Mouse (Mus musculus): ENCODE measurements around the gene Eps8. TPM values are rescaled to one million over a fixed set of nuclear protein-coding genes. Genes with fewer than 3 reads are reported as not detected.

Gene Eps8
- polyA plus RNA-seq, 1 experiment from 2014 or later: 6.8 TPM

DNA sequence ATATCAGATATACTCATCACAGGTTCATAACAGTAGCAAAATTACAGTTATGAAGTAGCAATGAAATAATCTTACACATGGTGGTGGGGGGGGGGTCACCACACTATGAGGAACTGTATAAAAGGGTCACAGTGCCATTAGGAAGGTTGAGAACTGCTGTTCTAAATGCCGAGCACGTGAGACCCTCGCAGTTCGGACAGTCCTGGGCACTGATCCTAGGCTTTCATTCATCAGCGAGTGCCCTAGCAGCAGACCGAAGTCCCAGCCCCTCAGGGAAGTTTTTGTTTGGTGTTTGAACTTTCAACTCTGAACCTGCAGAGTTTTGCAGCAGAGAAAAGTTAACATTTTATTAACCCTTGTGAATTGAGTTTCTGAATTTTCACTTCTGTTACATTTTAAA, 2.5 kb upstream of the Eps8 start:
- WGBS: 79% methylated on average over 6 of the region's 6 CpGs
- no peaks in the 10 kb centered on the region for H3K36me3 ChIP-seq (replicated peaks)

GRCm38 (mm10) chr6:137649528-137649927, 5.1 kb downstream of the Eps8 start:
- peaks cover 4% of the 10 kb centered on the region; the same call in 1 of the 2 replicates for H3K9me3 ChIP-seq
- no peak for DNase-seq (ENCODE audit: extremely low spot score, low spot score)
- peak overlapping the region; percentile 82 for H3K4me3 ChIP-seq
- peaks cover 40% of the 10 kb centered on the region for H3K27me3 ChIP-seq (ENCODE audit: poor library complexity, severe bottlenecking)
- peak overlapping the region; percentile 83; the same call in 1 of the 2 replicates for H3K27ac ChIP-seq
- H3K4me1 ChIP-seq: peaks cover 21% of the 10 kb centered on the region
- WGBS: 30% methylated on average over 6 of the region's 7 CpGs
- no peaks in the 10 kb centered on the region for H3K36me3 ChIP-seq (replicated peaks)

More for the DNA sequence above, 2.5 kb upstream of the Eps8 start:
- H3K9me3 ChIP-seq: no peaks in the 10 kb centered on the region
- H3K4me3 ChIP-seq: no peak overlapping the region
- peaks cover 8% of the 10 kb centered on the region; the same call in 1 of the 2 replicates for H3K4me1 ChIP-seq
- no peak overlapping the region for H3K27ac ChIP-seq
- H3K27me3 ChIP-seq (ENCODE audit: poor library complexity, severe bottlenecking): no peaks in the 10 kb centered on the region
- DNase-seq (ENCODE audit: extremely low spot score, low spot score): no peak

DNA sequence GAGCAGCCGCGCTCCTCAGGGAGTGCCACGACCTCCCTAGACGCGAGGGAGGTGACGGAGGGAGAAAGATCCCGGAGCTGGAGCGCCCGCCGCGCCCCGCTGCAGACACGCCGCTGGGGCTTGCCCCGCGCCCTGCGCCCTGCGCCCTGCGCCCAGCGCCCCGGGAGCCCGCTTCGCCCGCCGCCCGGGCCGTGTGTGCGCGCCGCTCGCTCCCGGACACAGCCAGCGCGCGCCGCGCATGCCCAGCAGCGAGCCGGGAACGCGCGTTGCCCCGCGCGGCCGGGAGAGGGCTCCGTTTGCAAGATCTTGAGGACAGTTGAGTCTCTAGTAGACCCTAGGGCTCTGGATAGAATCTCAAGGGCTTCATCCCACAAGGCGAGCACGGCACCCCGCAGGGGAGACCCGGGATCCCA, 5.6 kb downstream of the Eps8 start:
- 0% methylated on average over 44 of the region's 51 CpGs for WGBS
- Histone ChIP-seq H3K4me3 (peak overlapping the region; percentile 82), H3K4me1 (peaks cover 21% of the 10 kb centered on the region), H3K27ac (peak overlapping the region; percentile 83), H3K9me3 (peaks cover 4% of the 10 kb centered on the region; the same call in 1 of the 2 replicates), H3K27me3 (ENCODE audit: poor library complexity, severe bottlenecking) (peaks cover 40% of the 10 kb centered on the region), H3K36me3 (replicated peaks) (no peaks in the 10 kb centered on the region)
- DNase-seq (ENCODE audit: extremely low spot score, low spot score): peak; percentile 63

GRCm38 (mm10) chr6:137648110-137649067, 6.3 kb downstream of the Eps8 start:
- WGBS: under 1% methylated on average over 59 of the region's 59 CpGs

GRCm38 (mm10) chr6:137647646-137648045, 7.0 kb downstream of the Eps8 start:
- WGBS: 20% methylated on average over 10 of the region's 10 CpGs
- Histone ChIP-seq H3K9me3 (peaks cover 4% of the 10 kb centered on the region; the same call in 1 of the 2 replicates), H3K4me3 (peak overlapping the region; percentile 82), H3K27me3 (ENCODE audit: poor library complexity, severe bottlenecking) (peaks cover 40% of the 10 kb centered on the region), H3K4me1 (peaks cover 21% of the 10 kb centered on the region), H3K36me3 (replicated peaks) (no peaks in the 10 kb centered on the region), H3K27ac (no peak overlapping the region)
- DNase-seq (ENCODE audit: extremely low spot score, low spot score): no peak

More at GRCm38 (mm10) chr6:137648110-137649067, 6.3 kb downstream of the Eps8 start:
- peak overlapping the region; percentile 83 for H3K27ac ChIP-seq
- peaks cover 21% of the 10 kb centered on the region for H3K4me1 ChIP-seq
- H3K27me3 ChIP-seq (ENCODE audit: poor library complexity, severe bottlenecking): peaks cover 40% of the 10 kb centered on the region
- no peaks in the 10 kb centered on the region for H3K36me3 ChIP-seq (replicated peaks)
- DNase-seq (ENCODE audit: extremely low spot score, low spot score): peak; percentile 28
- H3K9me3 ChIP-seq: peaks cover 4% of the 10 kb centered on the region; the same call in 1 of the 2 replicates
- peak overlapping the region; percentile 82 for H3K4me3 ChIP-seq

- Histone ChIP-seq H3K9me3 (peaks cover 4% of the 10 kb centered on the region; the same call in 1 of the 2 replicates), H3K27ac (no peak overlapping the region), H3K27me3 (ENCODE audit: poor library complexity, severe bottlenecking) (peaks cover 40% of the 10 kb centered on the region), H3K4me3 (no peak overlapping the region), H3K36me3 (replicated peaks) (no peaks in the 10 kb centered on the region), H3K4me1 (peaks cover 21% of the 10 kb centered on the region)
- no peak for DNase-seq (ENCODE audit: extremely low spot score, low spot score)
- WGBS: 87% methylated on average over 2 of the region's 2 CpGs
Measured at GRCm38 (mm10) chr6:137646726-137647125, 8.0 kb downstream of the Eps8 start.

- WGBS: 88% methylated on average over 5 of the region's 5 CpGs
- H3K4me1 ChIP-seq: peaks cover 27% of the 10 kb centered on the region
- H3K9me3 ChIP-seq: no peaks in the 10 kb centered on the region
- H3K27ac ChIP-seq: no peak overlapping the region
- no peak for DNase-seq (ENCODE audit: extremely low spot score, low spot score)
- no peak overlapping the region for H3K4me3 ChIP-seq
- peaks cover 38% of the 10 kb centered on the region for H3K27me3 ChIP-seq (ENCODE audit: poor library complexity, severe bottlenecking)
- no peaks in the 10 kb centered on the region for H3K36me3 ChIP-seq (replicated peaks)
Measured at GRCm38 (mm10) chr6:137644893-137645292, 9.8 kb downstream of the Eps8 start.

GRCm38 (mm10) chr6:137643814-137644213, 10.9 kb downstream of the Eps8 start:
- Histone ChIP-seq H3K36me3 (replicated peaks) (no peaks in the 10 kb centered on the region), H3K27ac (no peak overlapping the region), H3K9me3 (no peaks in the 10 kb centered on the region), H3K4me3 (no peak overlapping the region), H3K27me3 (ENCODE audit: poor library complexity, severe bottlenecking) (peaks cover 29% of the 10 kb centered on the region), H3K4me1 (peaks cover 20% of the 10 kb centered on the region)
- DNase-seq (ENCODE audit: extremely low spot score, low spot score): no peak
- WGBS: 81% methylated on average over 4 of the region's 4 CpGs

DNA sequence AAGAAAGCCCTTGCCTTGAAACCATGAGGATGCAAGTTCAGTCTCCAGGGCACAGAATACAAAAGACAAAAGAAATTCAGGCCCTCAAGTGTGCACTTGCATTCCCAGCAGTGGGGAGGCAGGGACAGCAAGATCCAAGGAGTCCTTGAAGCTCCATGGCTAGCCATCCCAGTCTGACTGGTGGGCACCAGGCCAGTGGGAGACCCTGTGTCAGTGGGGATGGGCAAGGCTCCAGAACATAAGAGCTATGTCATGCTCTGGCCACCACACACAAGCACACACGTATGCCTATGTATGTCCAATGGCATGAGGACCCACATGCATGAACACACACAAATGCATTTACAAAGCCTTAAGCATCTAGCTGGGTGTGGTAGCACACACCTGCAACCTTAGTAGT, 13.0 kb downstream of the Eps8 start:
- 82% methylated on average over 1 of the region's 1 CpGs for WGBS

GRCm38 (mm10) chr6:137638834-137639567, 15.7 kb downstream of the Eps8 start:
- Histone ChIP-seq H3K9me3 (no peaks in the 10 kb centered on the region), H3K27me3 (ENCODE audit: poor library complexity, severe bottlenecking) (no peaks in the 10 kb centered on the region), H3K4me3 (no peak overlapping the region), H3K4me1 (peaks cover 6% of the 10 kb centered on the region), H3K27ac (no peak overlapping the region), H3K36me3 (replicated peaks) (no peaks in the 10 kb centered on the region)
- 90% methylated on average over 11 of the region's 11 CpGs for WGBS
- DNase-seq (ENCODE audit: extremely low spot score, low spot score): no peak

More for the DNA sequence above, 13.0 kb downstream of the Eps8 start:
- DNase-seq (ENCODE audit: extremely low spot score, low spot score): no peak
- peaks cover 6% of the 10 kb centered on the region for H3K4me1 ChIP-seq
- no peak overlapping the region for H3K4me3 ChIP-seq
- peaks cover 7% of the 10 kb centered on the region for H3K27me3 ChIP-seq (ENCODE audit: poor library complexity, severe bottlenecking)
- H3K27ac ChIP-seq: no peak overlapping the region
- no peaks in the 10 kb centered on the region for H3K36me3 ChIP-seq (replicated peaks)
- H3K9me3 ChIP-seq: no peaks in the 10 kb centered on the region

GRCm38 (mm10) chr6:137637443-137637842, 17.2 kb downstream of the Eps8 start:
- Histone ChIP-seq H3K4me3 (no peak overlapping the region), H3K27ac (no peak overlapping the region), H3K36me3 (replicated peaks) (no peaks in the 10 kb centered on the region), H3K4me1 (peaks cover 16% of the 10 kb centered on the region), H3K9me3 (no peaks in the 10 kb centered on the region), H3K27me3 (ENCODE audit: poor library complexity, severe bottlenecking) (no peaks in the 10 kb centered on the region)
- WGBS: 63% methylated on average over 7 of the region's 7 CpGs
- no peak for DNase-seq (ENCODE audit: extremely low spot score, low spot score)

DNA sequence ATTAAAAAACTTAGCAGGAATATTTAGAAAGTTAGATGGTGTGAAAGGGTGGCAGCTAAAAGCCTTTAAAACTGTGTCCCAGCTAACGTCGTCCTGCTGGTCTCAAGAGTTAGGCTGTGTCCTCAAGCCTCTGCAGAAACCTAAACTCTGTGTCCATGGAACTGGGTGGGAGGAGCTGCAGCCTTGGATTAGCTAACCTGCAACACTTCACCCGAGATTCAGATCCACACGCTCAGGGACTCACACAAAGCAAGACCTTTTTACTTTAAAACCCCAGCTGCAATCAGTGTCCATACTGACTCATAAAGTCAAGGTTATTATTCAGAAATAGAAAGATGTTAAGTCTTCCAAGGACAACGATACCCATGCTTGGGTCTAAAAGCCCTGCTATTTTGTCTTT, 18.5 kb downstream of the Eps8 start:
- DNase-seq (ENCODE audit: extremely low spot score, low spot score): no peak
- no peak overlapping the region for H3K4me3 ChIP-seq
- H3K9me3 ChIP-seq: no peaks in the 10 kb centered on the region
- no peak overlapping the region for H3K27ac ChIP-seq
- 84% methylated on average over 5 of the region's 5 CpGs for WGBS
- H3K4me1 ChIP-seq: peaks cover 16% of the 10 kb centered on the region
- no peaks in the 10 kb centered on the region for H3K36me3 ChIP-seq (replicated peaks)
- H3K27me3 ChIP-seq (ENCODE audit: poor library complexity, severe bottlenecking): no peaks in the 10 kb centered on the region

Data from forebrain, embryonic 10.5 days (tissue).